Mouse (Mus musculus): Measurements from ENCODE around the gene Sema6d. TPM values are rescaled to one million over a fixed set of nuclear protein-coding genes. Genes with fewer than 3 reads are reported as not detected.

Sema6d gene
- total and polyA plus RNA-seq, 2 experiments from 2014 or later, result 22.6 to 64.8 TPM

- H3K4me3 ChIP-seq (ENCODE audit: low read depth, low read length), result no peak overlapping the region
- no peaks in the 10 kb centered on the region for H3K27me3 ChIP-seq (ENCODE audit: insufficient read depth, low read length)
- H3K4me2 ChIP-seq (ENCODE audit: low read depth, low read length, poor library complexity, severe bottlenecking), result no peak overlapping the region
- H3K27ac ChIP-seq (ENCODE audit: low read depth, low read length), result no peak overlapping the region
- H3K9me3 ChIP-seq (ENCODE audit: low read length), result no peaks in the 10 kb centered on the region
- no peak for ATAC-seq (ENCODE audit: low FRiP score)
- TF ChIP-seq CTCF (IDR thresholded peaks at IDR 0.05), result no peak
- H3K4me1 ChIP-seq (ENCODE audit: insufficient read depth, low read length), result no peaks in the 10 kb centered on the region
- 73% methylated on average over 2 of the region's 2 CpGs for WGBS
- no peak for DNase-seq (ENCODE audit: low spot score)
- no peak overlapping the region for H3K9ac ChIP-seq (replicated peaks; ENCODE audit: low read length, poor library complexity, severe bottlenecking)
- no peaks in the 10 kb centered on the region for H3K36me3 ChIP-seq (ENCODE audit: insufficient read depth, low read length)
Measured at GRCm38 (mm10) chr2:124308605-124309004, 218.8 kb downstream of the Sema6d start.

- ATAC-seq (ENCODE audit: low FRiP score) (no peak), DNase-seq (ENCODE audit: low spot score) (no peak)
- no peak overlapping the region for H3K4me3 ChIP-seq (ENCODE audit: low read depth, low read length)
- no peak overlapping the region for H3K9ac ChIP-seq (replicated peaks; ENCODE audit: low read length, poor library complexity, severe bottlenecking)
- H3K4me2 ChIP-seq (ENCODE audit: low read depth, low read length, poor library complexity, severe bottlenecking), result no peak overlapping the region
- H3K36me3 ChIP-seq (ENCODE audit: insufficient read depth, low read length), result no peaks in the 10 kb centered on the region
- no peaks in the 10 kb centered on the region for H3K27me3 ChIP-seq (ENCODE audit: insufficient read depth, low read length)
- no peak overlapping the region for H3K27ac ChIP-seq (ENCODE audit: low read depth, low read length)
- no peaks in the 10 kb centered on the region for H3K4me1 ChIP-seq (ENCODE audit: insufficient read depth, low read length)
- 93% methylated on average over 6 of the region's 6 CpGs for WGBS
- no peak for TF ChIP-seq CTCF (IDR thresholded peaks at IDR 0.05)
- H3K9me3 ChIP-seq (ENCODE audit: low read length), result no peaks in the 10 kb centered on the region
Measured at GRCm38 (mm10) chr2:124309361-124310128, 219.8 kb downstream of the Sema6d start.

DNA sequence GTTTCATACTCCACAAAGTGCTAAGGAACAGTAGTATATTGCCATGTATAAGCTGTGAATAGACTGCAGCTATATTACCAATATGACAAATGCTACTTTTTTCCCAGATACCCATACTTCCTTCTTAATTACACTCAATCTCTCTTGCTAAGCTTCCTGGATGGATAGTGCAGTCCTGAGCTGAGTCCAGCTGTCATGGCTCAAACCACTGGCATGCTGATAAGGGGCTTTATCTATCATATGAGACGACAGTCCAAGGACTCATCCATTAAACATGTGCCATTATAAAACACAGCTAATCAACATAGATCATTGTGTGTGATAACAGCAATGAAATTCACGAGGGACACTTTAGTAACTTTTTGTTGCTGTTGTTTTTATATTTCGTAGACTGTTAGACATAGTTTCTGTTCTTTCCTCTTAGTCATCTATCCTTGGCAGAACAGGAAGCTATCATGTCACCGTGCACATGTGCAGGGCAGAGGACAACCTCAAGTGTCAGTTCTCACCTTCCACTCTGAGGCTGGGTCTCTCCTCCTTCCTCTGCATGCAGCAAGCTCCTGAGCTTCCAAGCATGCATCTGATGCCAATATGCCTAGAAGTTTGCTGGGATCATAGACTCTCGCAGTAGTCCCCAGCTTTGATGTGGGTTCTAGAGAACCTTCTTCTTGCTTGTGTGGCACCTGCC is 232.9 kb downstream of the Sema6d start:
- 85% methylated on average over 5 of the region's 5 CpGs for WGBS
- no peak for DNase-seq (ENCODE audit: low spot score)
- no peaks in the 10 kb centered on the region for H3K27me3 ChIP-seq (ENCODE audit: insufficient read depth, low read length)
- no peaks in the 10 kb centered on the region for H3K36me3 ChIP-seq (ENCODE audit: insufficient read depth, low read length)
- no peak overlapping the region for H3K9ac ChIP-seq (replicated peaks; ENCODE audit: low read length, poor library complexity, severe bottlenecking)
- no peak overlapping the region for H3K4me3 ChIP-seq (ENCODE audit: low read depth, low read length)
- no peak for ATAC-seq (ENCODE audit: low FRiP score)
- no peak overlapping the region for H3K4me2 ChIP-seq (ENCODE audit: low read depth, low read length, poor library complexity, severe bottlenecking)
- no peak overlapping the region for H3K27ac ChIP-seq (ENCODE audit: low read depth, low read length)
- H3K4me1 ChIP-seq (ENCODE audit: insufficient read depth, low read length), result no peaks in the 10 kb centered on the region
- no peak for TF ChIP-seq CTCF (IDR thresholded peaks at IDR 0.05)
- no peaks in the 10 kb centered on the region for H3K9me3 ChIP-seq (ENCODE audit: low read length)

- DNase-seq (ENCODE audit: low spot score) (no peak), ATAC-seq (ENCODE audit: low FRiP score) (no peak)
- H3K9me3 ChIP-seq (ENCODE audit: low read length), result no peaks in the 10 kb centered on the region
- TF ChIP-seq CTCF (IDR thresholded peaks at IDR 0.05), result no peak
- H3K36me3 ChIP-seq (ENCODE audit: insufficient read depth, low read length), result no peaks in the 10 kb centered on the region
- H3K4me2 ChIP-seq (ENCODE audit: low read depth, low read length, poor library complexity, severe bottlenecking), result no peak overlapping the region
- H3K27ac ChIP-seq (ENCODE audit: low read depth, low read length), result no peak overlapping the region
- WGBS, result 88% methylated on average over 6 of the region's 6 CpGs
- no peak overlapping the region for H3K4me3 ChIP-seq (ENCODE audit: low read depth, low read length)
- no peaks in the 10 kb centered on the region for H3K27me3 ChIP-seq (ENCODE audit: insufficient read depth, low read length)
- no peak overlapping the region for H3K9ac ChIP-seq (replicated peaks; ENCODE audit: low read length, poor library complexity, severe bottlenecking)
- no peaks in the 10 kb centered on the region for H3K4me1 ChIP-seq (ENCODE audit: insufficient read depth, low read length)
Measured at GRCm38 (mm10) chr2:124324107-124324724, 234.4 kb downstream of the Sema6d start.

DNA sequence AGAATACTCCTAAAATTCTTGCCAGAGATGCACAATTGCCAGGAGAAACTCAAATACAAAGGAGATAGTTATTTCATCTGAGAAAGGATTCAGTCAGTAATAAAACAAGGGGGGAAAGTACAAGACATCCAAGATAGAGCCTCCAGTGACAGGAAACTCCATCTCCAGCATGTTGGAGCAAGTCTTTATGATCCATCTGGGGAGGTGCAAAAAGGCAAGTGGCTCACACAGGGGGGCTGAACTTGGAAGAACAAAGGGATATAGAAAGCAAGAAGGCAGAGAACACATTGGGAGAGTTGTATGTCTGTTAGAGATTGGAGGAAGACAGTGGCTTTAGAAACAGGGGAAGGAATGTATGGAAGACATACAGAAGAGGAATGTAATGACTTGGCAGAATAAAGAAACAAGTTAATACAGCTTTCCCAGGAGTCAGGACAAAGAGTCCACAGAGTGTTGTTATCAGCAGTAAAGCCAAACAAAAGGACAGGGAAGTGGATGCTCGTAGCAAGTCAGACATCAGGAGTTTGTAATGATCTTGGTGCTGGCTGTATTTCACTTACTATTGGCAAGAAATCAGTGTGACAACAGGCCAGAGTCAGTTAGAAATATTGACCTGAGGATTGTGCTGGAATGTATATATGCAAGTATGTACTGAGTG is 239.8 kb downstream of the Sema6d start:
- Histone ChIP-seq H3K27me3 (ENCODE audit: insufficient read depth, low read length) (no peaks in the 10 kb centered on the region), H3K9ac (replicated peaks; ENCODE audit: low read length, poor library complexity, severe bottlenecking) (no peak overlapping the region), H3K27ac (ENCODE audit: low read depth, low read length) (no peak overlapping the region), H3K9me3 (ENCODE audit: low read length) (no peaks in the 10 kb centered on the region), H3K4me1 (ENCODE audit: insufficient read depth, low read length) (no peaks in the 10 kb centered on the region), H3K36me3 (ENCODE audit: insufficient read depth, low read length) (no peaks in the 10 kb centered on the region), H3K4me2 (ENCODE audit: low read depth, low read length, poor library complexity, severe bottlenecking) (no peak overlapping the region), H3K4me3 (ENCODE audit: low read depth, low read length) (no peak overlapping the region)
- DNase-seq (ENCODE audit: low spot score), result no peak
- ATAC-seq (ENCODE audit: low FRiP score), result no peak
- TF ChIP-seq CTCF (IDR thresholded peaks at IDR 0.05), result no peak
- 51% methylated on average over 1 of the region's 1 CpGs for WGBS

Data from midbrain, postnatal 0 days (tissue).